Mouse (Mus musculus) heart, postnatal 4 days (tissue): ENCODE data around the gene Vac14. TPM values are rescaled to one million over a fixed set of nuclear protein-coding genes. Genes with fewer than 3 reads are reported as not detected.
A peak's percentile ranks its signal among the peaks of the same experiment; 100 is the strongest.

ENCODE experiments used
- DNase-seq: peaks from one replicate; pipeline ENCODE4 v3.0.0; 2021
- total RNA-seq, 2 experiments: library from RNA; stranded (reverse); gene quantifications; 2 replicates each; pipeline ENCODE4 v1.2.3; 2021

Vac14 gene
- total RNA-seq, 2 experiments from 2014 or later = 26.7 to 28.1 TPM

GRCm38 (mm10) chr8:110750269-110750668, 131.9 kb downstream of the Vac14 start:
- no peak for DNase-seq

GRCm38 (mm10) chr8:110751490-110751889, 133.1 kb downstream of the Vac14 start:
- no peak for DNase-seq

- DNase-seq = no peak
Observed at GRCm38 (mm10) chr8:110754713-110755112, 136.3 kb downstream of the Vac14 start.

- DNase-seq = no peak
Observed at GRCm38 (mm10) chr8:110755511-110756170, 137.3 kb downstream of the Vac14 start.

GRCm38 (mm10) chr8:110756196-110756595, 137.8 kb downstream of the Vac14 start:
- no peak for DNase-seq

- DNase-seq = no peak
Observed at GRCm38 (mm10) chr8:110760280-110760940, 142.0 kb downstream of the Vac14 start.

- DNase-seq = peak; percentile 80
Observed at GRCm38 (mm10) chr8:110761185-110761584, 142.8 kb downstream of the Vac14 start.

GRCm38 (mm10) chr8:110761988-110762387, 143.6 kb downstream of the Vac14 start:
- no peak for DNase-seq

- DNase-seq = no peak
Observed at GRCm38 (mm10) chr8:110764671-110765070, 146.3 kb downstream of the Vac14 start.

GRCm38 (mm10) chr8:110767261-110767660, 148.9 kb downstream of the Vac14 start:
- DNase-seq = no peak

Other genes with a start within 250 kb of the Vac14 start
- gene Mtss1l, start 102.9 kb downstream of the Vac14 start, total RNA-seq = 10 to 100 TPM; 50.6 to 61.0 TPM
- gene Il34, start 187.3 kb downstream of the Vac14 start, total RNA-seq = 1 to 10 TPM; 1.2 to 2.3 TPM
- 10 to 100 TPM; 49.8 to 50.5 TPM for gene Cog4, start 228.0 kb downstream of the Vac14 start, total RNA-seq
- gene Sf3b3, start 228.2 kb downstream of the Vac14 start, total RNA-seq = 10 to 100 TPM; 61.4 to 64.9 TPM